Mouse (Mus musculus) bone marrow, adult 2 months (tissue): ENCODE measurements around the gene Ppil2.
A peak's percentile ranks its signal among the peaks of the same experiment; 100 is the strongest.

ENCODE experiments used
- CTCF ChIP-seq: fragments of 200-500 bp; IDR thresholded peaks from 2 replicates; pipeline ENCODE4 v1.5.1; 2011; ENCODE audit warnings: low read length, control low read depth; ENCODE audit not compliant: control insufficient read depth, insufficient read depth
- POLR2A ChIP-seq: fragments of 200-500 bp; IDR thresholded peaks from 2 replicates; pipeline ENCODE4 v1.6.1; 2011; ENCODE audit warnings: low read depth, mild to moderate bottlenecking, control low read depth, low read length, borderline replicate concordance; ENCODE audit not compliant: control insufficient read depth

DNA sequence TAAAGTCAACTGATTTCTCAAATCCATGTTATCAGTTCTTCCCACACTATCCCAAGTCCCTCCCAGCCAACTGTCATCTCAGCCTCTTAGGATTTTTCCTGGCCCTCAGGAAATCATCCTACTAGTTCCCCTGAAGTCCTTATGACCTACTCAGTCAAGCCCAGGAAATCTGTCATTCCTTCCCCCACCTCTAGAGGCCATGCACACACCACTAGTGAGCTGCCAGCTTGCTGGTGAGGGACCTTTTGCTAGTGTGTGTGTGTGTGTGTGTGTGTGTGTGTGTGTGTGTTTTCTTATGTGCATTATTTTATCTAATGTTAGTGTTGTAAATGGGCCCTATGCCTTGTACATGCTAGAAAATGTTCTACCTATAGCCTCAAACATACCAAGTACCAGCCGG, 16.2 kb upstream of the Ppil2 start:
- TF ChIP-seq POLR2A (no peak), CTCF (peak; percentile 75)
